In genomic region chr16:59549631-59550030, GRCm38 (mm10) we compare ENCODE assay signal across 14 mouse cellular contexts. TPM values are rescaled to one million over a fixed set of nuclear protein-coding genes. Genes with fewer than 3 reads are reported as not detected.
DNase-seq lines count a peak whose midpoint lies in the region; ATAC-seq and TF ChIP-seq lines count a peak whose summit lies in the region.
"Had no signal": no experiment of that assay in that cellular context is flagged by ENCODE, and none has a peak within 500 bp of the region (broad histone marks: within the 10 kb centered on the region; RNA-seq: fewer than 3 reads in every experiment).

No protein-coding gene starts in this region.

- no peak overlapping the region for H3K9ac ChIP-seq in lung, embryonic 16.5 days (ENCODE audit: low read length)
- H3K9ac ChIP-seq in hindbrain, postnatal 0 days (replicated peaks; ENCODE audit: low read length): no peak overlapping the region
- no peak overlapping the region for H3K9ac ChIP-seq in stomach, embryonic 14.5 days (replicated peaks; ENCODE audit: low read depth, low read length)

- H3K9me3 ChIP-seq in lung, embryonic 16.5 days (ENCODE audit: control insufficient read depth, low read length): no peaks in the 10 kb centered on the region
- H3K9me3 ChIP-seq in hindbrain, postnatal 0 days (ENCODE audit: low read length): no peaks in the 10 kb centered on the region
- no peaks in the 10 kb centered on the region for H3K9me3 ChIP-seq in stomach, embryonic 14.5 days (ENCODE audit: control insufficient read depth, low read depth, low read length)

- H3K36me3 ChIP-seq in lung, embryonic 16.5 days (ENCODE audit: control insufficient read depth, insufficient read depth, low read length): no peaks in the 10 kb centered on the region
- no peaks in the 10 kb centered on the region for H3K36me3 ChIP-seq in hindbrain, postnatal 0 days (ENCODE audit: insufficient read depth, low read length)
- H3K36me3 ChIP-seq in stomach, embryonic 14.5 days (ENCODE audit: control insufficient read depth, insufficient read depth, low read length): no peaks in the 10 kb centered on the region

- no peak overlapping the region for H3K4me2 ChIP-seq in lung, embryonic 16.5 days (ENCODE audit: low read depth, low read length)
- H3K4me2 ChIP-seq in hindbrain, postnatal 0 days (ENCODE audit: low read depth, low read length): no peak overlapping the region
- no peak overlapping the region for H3K4me2 ChIP-seq in stomach, embryonic 14.5 days (replicated peaks; ENCODE audit: low read depth, low read length)

- H3K4me1 ChIP-seq in lung, embryonic 16.5 days (replicated peaks; ENCODE audit: control insufficient read depth, insufficient read depth, low read length): peaks cover 11% of the 10 kb centered on the region
- H3K4me1 ChIP-seq in hindbrain, postnatal 0 days (ENCODE audit: insufficient read depth, low read length): peaks cover 8% of the 10 kb centered on the region
- peaks cover 6% of the 10 kb centered on the region for H3K4me1 ChIP-seq in stomach, embryonic 14.5 days (ENCODE audit: control insufficient read depth, insufficient read depth, low read length)

- TF ChIP-seq CTCF in hindbrain, postnatal 0 days (IDR thresholded peaks at IDR 0.05; ENCODE audit: low read depth): no peak

- no peak overlapping the region for H3K27ac ChIP-seq in lung, embryonic 16.5 days (ENCODE audit: low read length)
- no peak overlapping the region for H3K27ac ChIP-seq in hindbrain, postnatal 0 days
- H3K27ac ChIP-seq in stomach, embryonic 14.5 days (ENCODE audit: low read length): no peak overlapping the region

- H3K4me3 ChIP-seq in lung, embryonic 16.5 days (ENCODE audit: low read length): no peak overlapping the region
- H3K4me3 ChIP-seq in hindbrain, postnatal 0 days (ENCODE audit: low read length): no peak overlapping the region
- no peak overlapping the region for H3K4me3 ChIP-seq in stomach, embryonic 14.5 days (ENCODE audit: low read depth, low read length)

- H3K27me3 ChIP-seq in lung, embryonic 16.5 days (ENCODE audit: control insufficient read depth, insufficient read depth, low read depth, low read length): no peaks in the 10 kb centered on the region
- no peaks in the 10 kb centered on the region for H3K27me3 ChIP-seq in hindbrain, postnatal 0 days (ENCODE audit: insufficient read depth, low read length)
- no peaks in the 10 kb centered on the region for H3K27me3 ChIP-seq in stomach, embryonic 14.5 days (ENCODE audit: control insufficient read depth, insufficient read depth, low read length)

- WGBS in lung, embryonic 16.5 days: 91% methylated on average over 15 of the region's 15 CpGs
- 91% methylated on average over 15 of the region's 15 CpGs for WGBS in hindbrain, postnatal 0 days
- 89% methylated on average over 15 of the region's 15 CpGs for WGBS in stomach, embryonic 14.5 days

- ATAC-seq in lung, embryonic 16.5 days (ENCODE audit: low read depth): 0 out of 2 replicates have a peak, but pooled peaks have one; percentile 38
- peak; percentile 77; the same call in 1 of the 2 replicates for ATAC-seq in hindbrain, postnatal 0 days
- ATAC-seq in stomach, embryonic 14.5 days (ENCODE audit: insufficient number of reproducible peaks, insufficient read depth, low FRiP score, low read depth): 0 out of 2 replicates have a peak, but pooled peaks have one; percentile 72

- peak; percentile 48 for DNase-seq in heart, adult 11 months
- no peak for DNase-seq in heart, adult 9 months (ENCODE audit: low spot score in 2 of 2)
- DNase-seq in lung, postnatal 14 days: no peak
- DNase-seq in hindbrain, postnatal 0 days (ENCODE audit: low spot score): no peak
- DNase-seq in ovary, postnatal 10 days (ENCODE audit: low spot score): no peak
- no peak for DNase-seq in ovary, postnatal 36 days (ENCODE audit: low spot score)
- DNase-seq: adrenal gland, postnatal 25 days; cerebellum, adult 18-20 months; heart, postnatal 10 days; kidney, adult 8-10 months; layer of hippocampus, postnatal 36 days; lung, postnatal 36 days had no signal

RNA-seq across cellular contexts. Expression of gene Crybg3, which starts 51.1 kb away (rescaled TPM):
- 5.5 and 6.0 TPM in 2 replicates for polyA plus RNA-seq in lung, embryonic 16.5 days (2015; fragmentation: Nextera tagmentation; extraction: Ambion mirVana)
- 5.9 and 6.5 TPM in 2 replicates for total RNA-seq in hindbrain, postnatal 0 days (2014; rRNA removed)
- polyA plus RNA-seq in hindbrain, postnatal 0 days (2015; fragmentation: Nextera tagmentation; extraction: Ambion mirVana): 1.4 and 2.1 TPM in 2 replicates
- 16.8 and 18.4 TPM in 2 replicates for polyA plus RNA-seq in stomach, embryonic 14.5 days (2014; fragmentation: Nextera tagmentation; extraction: Ambion mirVana)
